Mouse (Mus musculus): Measurements from ENCODE around the gene Nol4l.
"Not testable (repeated sequence)": the region's sequence is repeated elsewhere in the genome, so short reads cannot be mapped to it uniquely, and the experiment has no call there.

Gene Nol4l

DNA sequence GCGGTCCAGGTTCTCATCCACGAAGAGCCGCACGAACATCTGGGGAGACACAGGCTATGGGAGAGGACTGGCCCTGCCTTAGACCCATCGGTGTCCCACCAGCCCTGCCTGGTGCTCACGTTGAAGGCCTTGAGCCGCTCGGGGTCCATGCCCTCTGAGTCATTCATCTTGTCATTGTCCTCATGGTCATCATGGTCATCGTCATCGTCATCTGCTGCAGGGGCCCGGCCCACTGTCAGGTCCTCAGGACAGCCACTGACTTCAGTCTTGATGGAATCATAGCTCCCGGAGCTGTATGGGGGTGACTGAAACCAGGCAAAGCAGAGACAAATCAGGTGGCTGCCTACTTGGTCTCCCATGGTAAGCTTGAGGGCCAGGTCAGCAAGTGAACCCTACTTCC, 111.9 kb downstream of the Nol4l start:
- no peak for DNase-seq (ENCODE audit: low spot score)

DNA sequence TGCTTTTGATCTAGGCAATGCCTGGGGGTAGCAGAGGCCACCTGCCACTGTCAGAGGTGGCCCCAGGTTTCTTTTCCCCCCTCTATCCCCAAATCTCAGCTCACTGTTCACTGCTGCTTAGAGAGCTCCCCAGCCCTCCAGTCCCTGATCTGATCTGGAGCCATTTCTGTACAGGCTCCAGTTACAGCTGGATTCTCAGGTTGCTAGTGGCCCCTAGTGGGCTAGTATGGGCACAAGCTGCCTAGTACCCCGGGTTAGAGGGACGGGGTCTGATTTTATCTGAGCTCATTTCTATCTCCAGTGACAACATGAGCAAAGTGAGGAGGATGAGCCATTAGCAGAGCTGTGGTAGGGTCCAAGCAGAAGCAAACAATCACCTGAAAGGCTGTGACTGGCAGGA, 115.2 kb downstream of the Nol4l start:
- peak; percentile 26 for DNase-seq (ENCODE audit: low spot score)

DNA sequence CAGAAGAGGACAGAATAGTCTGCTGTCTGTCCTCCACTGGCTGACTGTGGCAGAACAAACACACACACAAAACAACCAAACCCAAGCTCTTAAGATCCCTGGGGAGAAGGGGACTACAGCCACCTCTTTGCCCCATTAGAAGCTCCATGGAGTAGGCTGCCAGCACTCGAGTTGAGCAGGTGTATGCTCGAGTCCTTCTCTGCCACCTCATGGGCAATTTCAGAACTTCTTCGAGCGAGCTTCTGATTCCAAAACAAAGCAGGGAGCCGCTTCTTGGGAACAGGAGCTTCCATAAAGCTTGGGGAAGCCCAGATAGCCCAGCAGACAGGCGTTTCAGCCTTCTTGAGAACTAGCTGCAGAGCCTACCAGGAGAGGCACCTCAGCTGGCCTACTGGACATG, 117.2 kb downstream of the Nol4l start:
- DNase-seq (ENCODE audit: low spot score), result no peak

DNA sequence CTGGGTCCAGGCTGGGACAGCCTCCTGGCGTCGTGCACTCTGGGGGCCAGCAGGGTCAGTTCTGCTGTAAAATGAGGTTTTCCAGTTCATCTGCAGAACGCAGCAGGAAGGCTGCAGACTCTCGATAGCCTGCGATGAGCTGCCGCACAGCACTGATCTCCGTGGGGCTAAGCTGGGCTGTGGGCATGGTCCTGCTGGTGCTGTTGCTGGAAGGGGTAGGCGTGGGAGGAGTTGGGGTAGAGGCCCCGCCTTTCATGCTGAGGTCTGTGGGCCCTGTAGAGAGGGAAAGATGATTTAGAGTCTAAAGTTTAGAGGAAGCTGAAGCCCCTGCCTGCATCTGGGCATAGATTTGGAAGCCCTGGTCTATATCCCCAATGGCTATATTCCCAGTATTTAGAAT, 118.2 kb downstream of the Nol4l start:
- DNase-seq (ENCODE audit: low spot score), result no peak

DNA sequence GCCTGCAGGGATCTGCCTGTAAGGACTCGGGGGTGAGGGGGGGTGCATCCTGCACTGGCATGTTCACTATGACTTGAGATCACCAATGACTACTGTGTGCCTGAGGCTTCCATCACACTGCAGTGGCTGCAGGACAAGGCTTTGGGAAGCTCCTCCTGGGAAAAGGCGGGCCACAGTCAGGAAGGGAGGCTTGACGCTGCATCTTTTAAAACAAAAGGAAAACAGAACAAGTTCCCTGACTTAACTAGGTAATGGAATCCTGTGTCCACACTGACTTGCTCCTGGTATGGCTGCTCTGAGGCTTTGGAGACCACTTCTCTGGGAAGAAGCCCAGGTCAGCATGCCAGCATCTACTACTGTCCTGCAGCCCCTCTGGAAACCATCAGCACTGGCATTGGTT, 120.8 kb downstream of the Nol4l start:
- DNase-seq (ENCODE audit: low spot score), result no peak

DNA sequence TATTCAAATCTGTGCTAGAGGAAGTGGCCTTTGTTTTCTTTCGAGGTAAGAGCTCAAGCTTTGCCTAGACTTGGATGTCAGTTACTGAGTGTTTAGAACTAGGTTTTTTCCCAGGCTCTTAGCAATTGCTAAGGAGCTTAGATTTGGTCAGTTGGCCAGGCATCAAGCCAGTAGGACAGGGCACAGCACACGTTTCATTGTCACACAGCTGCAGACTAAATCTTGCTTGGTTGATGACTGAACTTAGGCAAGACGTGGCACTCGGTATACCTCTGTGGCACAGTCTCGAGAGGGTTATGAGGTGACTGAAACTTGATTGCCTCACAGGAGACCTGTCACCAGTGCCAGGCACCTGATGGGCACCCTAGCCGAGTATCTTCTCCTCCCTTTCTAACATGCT, 122.9 kb downstream of the Nol4l start:
- no peak for DNase-seq (ENCODE audit: low spot score)

DNA sequence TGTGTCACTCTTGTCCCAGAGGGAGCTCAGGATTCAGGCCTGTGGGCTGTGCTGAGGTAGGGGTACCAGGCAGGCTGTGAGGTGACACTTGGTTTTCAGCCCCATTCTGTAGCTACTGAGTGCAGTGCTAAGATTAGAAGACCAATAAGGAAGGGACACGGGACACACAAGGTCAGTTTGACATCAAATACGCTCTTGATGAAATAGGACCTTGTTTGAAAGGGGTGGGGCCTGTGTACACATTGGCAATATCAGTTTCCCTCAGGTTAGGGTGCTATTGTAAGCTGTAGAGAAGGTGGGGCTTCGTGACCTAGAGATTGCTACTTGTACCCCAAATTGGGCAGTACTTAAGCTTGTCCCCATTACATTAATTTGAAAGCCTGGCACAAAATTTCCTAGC, 124.9 kb downstream of the Nol4l start:
- DNase-seq (ENCODE audit: low spot score), result no peak

DNA sequence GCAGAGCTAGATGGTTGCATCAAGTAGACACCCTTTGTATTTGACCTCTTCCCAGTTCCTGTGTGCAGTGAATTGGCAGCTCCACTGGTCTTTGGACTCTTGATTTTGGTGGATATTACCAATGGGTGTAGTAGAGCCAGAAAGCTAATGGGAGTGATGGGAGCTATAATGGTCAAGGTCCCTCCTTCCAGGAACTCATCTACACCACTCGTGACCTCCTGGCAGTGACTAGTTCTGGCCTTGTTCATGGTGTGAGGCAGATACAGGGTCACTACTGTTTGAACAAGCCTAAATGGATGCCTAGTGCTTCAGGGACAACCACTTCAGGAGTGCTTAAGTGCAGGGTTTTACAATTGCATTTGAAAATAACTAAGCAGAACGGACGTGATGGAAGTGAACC, 125.7 kb downstream of the Nol4l start:
- DNase-seq (ENCODE audit: low spot score), result no peak

DNA sequence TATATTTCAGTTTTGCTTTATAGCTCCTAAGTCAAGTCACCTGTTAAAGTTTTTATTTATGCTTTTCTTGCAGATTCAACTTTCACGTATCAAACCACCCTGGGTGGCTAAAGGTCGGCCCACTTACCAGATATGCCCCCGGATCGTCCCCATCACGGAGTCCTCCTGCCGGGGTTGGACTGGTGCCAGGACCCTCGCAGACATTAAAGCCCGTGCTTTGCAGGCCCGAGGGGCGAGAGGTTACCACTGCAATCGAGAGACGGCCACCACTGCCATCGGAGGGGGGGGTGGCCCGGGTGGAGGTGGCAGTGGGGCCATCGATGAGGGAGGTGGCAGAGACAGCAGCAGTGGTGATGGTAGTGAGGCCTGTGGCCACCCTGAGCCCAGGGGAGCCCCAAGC, 130.6 kb downstream of the Nol4l start:
- DNase-seq (ENCODE audit: low spot score), result no peak

DNA sequence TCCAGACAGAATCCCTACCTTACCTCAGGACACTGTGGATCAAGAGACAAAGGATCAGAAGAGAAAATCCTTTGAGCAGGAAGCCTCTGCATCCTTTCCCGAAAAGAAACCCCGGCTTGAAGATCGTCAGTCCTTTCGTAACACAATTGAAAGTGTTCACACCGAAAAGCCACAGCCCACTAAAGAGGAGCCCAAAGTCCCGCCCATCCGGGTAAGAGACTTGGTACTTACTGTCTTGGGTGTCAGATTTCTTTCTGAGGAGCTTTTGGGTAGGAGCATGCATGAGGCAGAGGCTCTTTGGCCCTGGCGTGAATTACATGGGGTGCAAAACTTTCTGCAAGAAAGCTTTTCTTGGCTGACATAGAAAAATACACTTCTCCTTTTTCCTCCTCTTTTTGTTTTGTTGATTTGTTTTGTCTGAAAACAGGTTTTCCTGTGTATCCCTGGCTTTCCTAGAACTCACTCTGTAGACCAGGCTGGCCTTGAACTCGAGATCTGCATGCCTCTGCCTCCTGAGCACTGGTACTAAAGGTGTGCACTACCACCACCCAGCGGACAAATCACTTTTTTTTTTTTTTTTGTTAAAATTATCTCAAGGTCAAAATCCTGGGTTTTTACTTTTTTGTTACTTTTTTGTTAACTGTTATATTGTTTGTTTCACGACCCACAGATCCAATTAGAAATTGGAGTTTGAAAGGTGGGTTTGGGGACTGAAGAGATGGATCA, 131.8 kb downstream of the Nol4l start:
- no peak for DNase-seq (ENCODE audit: low spot score)

DNA sequence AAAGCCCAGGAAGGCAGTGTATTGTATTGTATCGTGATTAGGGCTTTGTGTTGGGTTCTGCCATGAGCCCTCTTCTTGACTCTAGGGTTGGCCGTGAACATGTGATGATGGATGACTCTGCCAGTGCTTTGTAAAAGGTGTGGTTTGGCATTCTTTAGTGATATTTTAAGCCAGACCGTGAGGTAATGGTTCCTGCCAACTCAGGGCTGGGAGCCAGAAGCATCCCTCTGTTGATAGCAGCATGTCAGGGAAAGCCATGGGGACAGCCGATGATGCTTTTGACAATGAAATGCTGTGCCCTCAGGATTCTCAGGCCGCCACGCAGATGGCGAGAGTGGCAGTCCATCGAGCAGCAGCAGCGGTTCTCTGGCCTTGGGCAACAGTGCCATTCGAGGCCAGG, 136.7 kb downstream of the Nol4l start:
- no peak for DNase-seq (ENCODE audit: low spot score)

DNA sequence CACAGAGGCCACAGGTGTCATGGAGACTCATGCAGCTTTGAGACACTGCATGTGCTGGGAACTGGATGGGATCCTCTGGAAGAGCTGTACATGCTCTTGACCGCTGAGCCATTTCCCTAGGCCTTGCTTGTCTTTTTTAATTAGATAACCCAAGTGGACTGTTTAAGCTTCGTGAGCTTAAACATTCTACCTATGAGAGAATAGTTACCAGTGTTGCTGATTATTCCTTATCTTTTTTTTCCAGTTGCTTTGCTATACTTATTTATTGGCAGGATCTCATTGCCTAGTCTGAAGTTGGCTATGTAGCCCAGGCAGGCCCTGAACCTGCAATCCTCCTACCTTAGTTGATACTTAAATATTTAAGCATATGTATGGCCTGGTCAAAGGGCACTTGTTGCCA, 139.9 kb downstream of the Nol4l start:
- no peak for DNase-seq (ENCODE audit: low spot score)

DNA sequence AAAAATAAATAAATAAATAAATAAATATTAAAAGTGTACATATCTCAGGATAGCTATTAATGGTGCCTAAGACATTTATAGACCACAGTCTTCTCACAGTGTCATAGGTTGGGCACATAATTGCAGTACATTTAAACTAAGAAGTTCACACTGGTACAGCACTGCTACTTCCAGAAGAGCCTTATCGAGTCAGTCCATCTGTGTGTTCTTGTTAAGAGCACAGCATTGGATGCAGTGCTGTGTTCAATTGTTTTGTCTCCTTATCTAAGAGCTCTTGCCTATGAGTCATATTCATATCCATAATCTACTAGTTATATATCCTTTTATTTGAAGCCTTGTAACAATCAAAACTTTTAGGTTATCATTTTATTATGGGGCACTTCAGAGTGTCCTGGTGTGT, 149.3 kb downstream of the Nol4l start:
- DNase-seq (ENCODE audit: low spot score), result no peak

DNA sequence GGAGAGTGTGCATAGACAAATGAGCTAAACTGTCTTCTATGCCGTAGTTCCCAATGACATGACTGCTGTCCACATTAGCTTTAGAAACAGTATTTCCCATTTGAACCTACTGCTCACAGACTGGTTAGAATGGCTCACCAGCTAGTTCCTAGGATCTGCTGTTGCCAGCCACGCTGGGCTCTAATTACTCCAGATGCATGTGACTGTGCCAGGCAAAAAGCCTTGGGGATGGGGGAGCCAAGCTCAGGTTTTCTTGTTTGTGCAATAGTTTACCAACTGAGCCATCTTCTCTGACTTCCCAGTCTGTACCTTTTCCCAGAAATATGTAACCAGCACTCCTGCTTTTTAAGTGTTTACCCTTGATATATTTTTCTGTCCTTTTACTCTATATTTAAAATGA, 154.4 kb downstream of the Nol4l start:
- no peak for DNase-seq (ENCODE audit: low spot score)

DNA sequence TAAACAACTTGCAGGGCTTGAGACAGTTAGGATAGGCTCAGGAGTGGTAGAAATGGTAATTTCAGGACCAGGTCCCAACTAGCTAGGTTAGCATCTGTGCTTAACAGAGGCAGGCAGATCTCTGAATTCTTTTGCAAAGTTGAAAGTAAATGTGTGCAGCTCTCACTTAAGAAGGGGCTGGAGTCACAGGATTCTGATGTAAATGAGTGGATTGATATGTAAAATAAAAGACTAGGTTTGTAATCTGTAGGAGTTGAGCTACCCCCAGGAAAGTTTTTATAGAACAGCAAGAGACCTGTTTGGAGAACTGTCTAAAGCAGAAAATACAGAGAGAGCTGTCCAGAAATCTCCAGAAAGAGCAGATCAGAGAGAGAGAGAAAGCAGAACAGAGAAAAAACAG, 158.9 kb downstream of the Nol4l start:
- DNase-seq (ENCODE audit: low spot score), result no peak

DNA sequence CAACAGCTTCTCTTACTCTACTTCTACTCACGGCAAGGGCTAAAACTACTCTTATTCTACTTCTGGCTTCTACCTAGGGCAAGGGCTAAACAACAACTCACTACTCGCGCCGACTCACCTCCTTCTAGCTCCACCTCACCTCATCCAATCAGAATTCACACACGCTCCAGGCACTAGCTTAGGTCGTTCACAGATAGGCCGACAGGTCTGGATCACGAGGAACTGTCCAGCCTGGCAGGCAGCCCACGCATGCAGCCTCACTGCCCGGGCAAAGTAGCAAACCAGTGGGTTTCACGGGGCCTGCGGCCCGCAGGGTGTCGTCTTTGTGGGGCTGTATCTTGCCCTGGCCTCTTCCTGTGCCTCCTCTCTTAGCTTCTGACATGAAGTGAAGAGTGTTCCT, 165.2 kb downstream of the Nol4l start:
- not testable (repeated sequence) for DNase-seq (ENCODE audit: low spot score)

DNA sequence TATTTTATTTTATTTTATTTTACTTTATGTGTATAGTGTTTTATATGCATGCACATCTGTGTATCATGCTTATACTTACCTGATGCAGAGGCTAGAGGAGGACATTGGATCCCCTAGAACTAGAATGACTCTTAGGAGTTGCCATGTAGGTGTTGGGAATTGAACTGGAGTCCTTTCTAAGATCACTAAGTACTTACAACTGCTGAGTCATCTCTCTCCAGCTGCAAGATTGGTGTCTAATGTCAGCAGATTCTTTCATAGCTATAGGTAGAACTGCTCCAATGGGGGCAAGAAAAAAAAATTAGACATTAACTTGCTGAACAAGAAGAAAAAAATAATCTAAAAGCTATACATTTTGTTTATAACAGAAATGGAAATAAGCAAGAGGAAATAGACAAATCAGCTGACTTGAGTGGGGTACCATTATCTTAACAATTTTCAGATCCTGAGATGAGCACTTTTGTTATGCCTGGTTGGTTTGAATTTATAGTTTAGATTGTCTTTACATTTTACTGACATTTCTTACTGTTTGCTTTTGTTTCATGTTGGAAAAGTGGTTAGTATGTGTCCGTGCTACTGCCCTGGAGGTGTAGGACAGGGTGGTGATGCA, 168.6 kb downstream of the Nol4l start:
- DNase-seq (ENCODE audit: low spot score), result no peak

Data from urinary bladder, postnatal 14 days (tissue).